ENCODE assay signal across 8 mouse cellular contexts in the genomic region with DNA sequence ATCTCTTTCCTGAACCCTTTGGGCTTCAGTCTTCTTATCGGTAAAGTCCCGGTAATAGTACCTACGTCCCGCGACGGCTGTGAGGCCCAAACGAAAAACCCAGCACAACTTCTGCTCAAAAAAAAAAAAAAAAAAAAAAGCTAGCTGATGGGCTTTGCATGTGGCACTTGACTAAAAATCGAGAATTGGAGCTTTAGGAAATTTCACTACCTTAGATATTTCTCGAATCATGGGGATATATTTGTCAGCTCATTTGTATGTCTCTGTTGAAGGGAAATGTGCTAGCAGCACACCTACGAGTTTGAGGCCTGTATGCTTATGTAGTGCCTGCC. TPM values are rescaled to one million over a fixed set of nuclear protein-coding genes. Genes with fewer than 3 reads are reported as not detected.
DNase-seq lines count a peak whose midpoint lies in the region; ATAC-seq and TF ChIP-seq lines count a peak whose summit lies in the region.

No protein-coding gene starts in this region.

- H3K4me1 ChIP-seq in kidney, embryonic 14.5 days (ENCODE audit: control insufficient read depth, insufficient read depth, low read length): peaks cover 11% of the 10 kb centered on the region
- H3K4me1 ChIP-seq in bone marrow macrophage, adult 2 months (ENCODE audit: control insufficient read depth, insufficient read depth, low read length): peaks cover 14% of the 10 kb centered on the region
- peaks cover 20% of the 10 kb centered on the region for H3K4me1 ChIP-seq in hindbrain, embryonic 13.5 days (replicated peaks)
- peaks cover 17% of the 10 kb centered on the region for H3K4me1 ChIP-seq in midbrain, embryonic 15.5 days

- H3K9ac ChIP-seq in kidney, embryonic 14.5 days (ENCODE audit: low read depth, low read length): peak overlapping the region; percentile 75
- peak overlapping the region; percentile 96 for H3K9ac ChIP-seq in hindbrain, embryonic 13.5 days
- H3K9ac ChIP-seq in midbrain, embryonic 15.5 days: peak overlapping the region; percentile 86

- H3K9me3 ChIP-seq in kidney, embryonic 14.5 days (ENCODE audit: control insufficient read depth, low read length): no peaks in the 10 kb centered on the region
- H3K9me3 ChIP-seq in hindbrain, embryonic 13.5 days: no peaks in the 10 kb centered on the region
- H3K9me3 ChIP-seq in midbrain, embryonic 15.5 days: no peaks in the 10 kb centered on the region

- DNase-seq in kidney, adult 11 months: no peak
- DNase-seq in adrenal gland, postnatal 36 days: no peak
- no peak for DNase-seq in layer of hippocampus, adult 9-11 months
- DNase-seq in kidney, postnatal 14 days: no peak

- H3K27ac ChIP-seq in kidney, embryonic 14.5 days (ENCODE audit: low read depth, low read length): no peak overlapping the region
- H3K27ac ChIP-seq in bone marrow macrophage, adult 2 months (ENCODE audit: insufficient read depth, low read depth, low read length): no peak overlapping the region
- H3K27ac ChIP-seq in hindbrain, embryonic 13.5 days: peak overlapping the region; percentile 84; the same call in 1 of the 2 replicates
- peak overlapping the region; percentile 81; the same call in 1 of the 2 replicates for H3K27ac ChIP-seq in midbrain, embryonic 15.5 days

- ATAC-seq in kidney, embryonic 14.5 days (ENCODE audit: low FRiP score, low TSS enrichment): no peak
- ATAC-seq in hindbrain, embryonic 13.5 days (ENCODE audit: low FRiP score): no peak
- ATAC-seq in midbrain, embryonic 15.5 days (replicated peaks): no peak

- H3K4me3 ChIP-seq in kidney, embryonic 14.5 days (ENCODE audit: low read length): peak overlapping the region; percentile 95
- H3K4me3 ChIP-seq in bone marrow macrophage, adult 2 months (ENCODE audit: insufficient read depth, low read length): peak overlapping the region; percentile 100
- H3K4me3 ChIP-seq in hindbrain, embryonic 13.5 days: peak overlapping the region; percentile 97
- peak overlapping the region; percentile 99 for H3K4me3 ChIP-seq in midbrain, embryonic 15.5 days

- no peaks in the 10 kb centered on the region for H3K27me3 ChIP-seq in kidney, embryonic 14.5 days (ENCODE audit: control insufficient read depth, insufficient read depth, low read length)
- H3K27me3 ChIP-seq in hindbrain, embryonic 13.5 days: no peaks in the 10 kb centered on the region
- no peaks in the 10 kb centered on the region for H3K27me3 ChIP-seq in midbrain, embryonic 15.5 days (replicated peaks)

- H3K4me2 ChIP-seq in kidney, embryonic 14.5 days (replicated peaks; ENCODE audit: low read depth, low read length): peak overlapping the region; percentile 67
- peak overlapping the region; percentile 82 for H3K4me2 ChIP-seq in hindbrain, embryonic 13.5 days
- H3K4me2 ChIP-seq in midbrain, embryonic 15.5 days: peak overlapping the region; percentile 71

- peaks cover 13% of the 10 kb centered on the region; the same call in 1 of the 2 replicates for H3K36me3 ChIP-seq in kidney, embryonic 14.5 days (ENCODE audit: control insufficient read depth, insufficient read depth, low read length)
- H3K36me3 ChIP-seq in hindbrain, embryonic 13.5 days: no peaks in the 10 kb centered on the region
- H3K36me3 ChIP-seq in midbrain, embryonic 15.5 days (replicated peaks): no peaks in the 10 kb centered on the region

- 0% methylated on average over 10 of the region's 10 CpGs for WGBS in kidney, embryonic 14.5 days
- 1% methylated on average over 10 of the region's 10 CpGs for WGBS in hindbrain, embryonic 13.5 days
- under 1% methylated on average over 10 of the region's 10 CpGs for WGBS in midbrain, embryonic 15.5 days

- TF ChIP-seq CTCF in bone marrow macrophage, adult 2 months (IDR thresholded peaks at IDR 0.05; ENCODE audit: low read depth, low read length): no peak

- no peak for TF ChIP-seq POLR2A in bone marrow macrophage, adult 2 months (IDR thresholded peaks at IDR 0.05; ENCODE audit: borderline replicate concordance, low read depth, low read length)

RNA-seq across cellular contexts. Expression of a gene that starts 0.9 kb away (rescaled TPM):
- 274 and 341 TPM in 2 replicates for polyA plus RNA-seq in kidney, embryonic 14.5 days (2014; fragmentation: Nextera tagmentation; extraction: Ambion mirVana)
- 176 and 183 TPM in 2 replicates for polyA plus RNA-seq in bone marrow macrophage, adult 2 months (2012; ENCODE audit: insufficient read depth, insufficient read length, missing spikeins)
- polyA plus RNA-seq in hindbrain, embryonic 13.5 days (2015; fragmentation: Nextera tagmentation; extraction: Ambion mirVana): 247 and 248 TPM in 2 replicates
- 190 and 192 TPM in 2 replicates for polyA plus RNA-seq in midbrain, embryonic 15.5 days (2015; fragmentation: Nextera tagmentation; extraction: Ambion mirVana)
- total RNA-seq in adrenal gland, postnatal 36 days (2021): 100 to 1,000 TPM; 298 to 309 TPM

RNA-seq across cellular contexts. Expression of a gene that starts 32.5 kb away (rescaled TPM):
- polyA plus RNA-seq in kidney, embryonic 14.5 days (2014; fragmentation: Nextera tagmentation; extraction: Ambion mirVana): 11.2 and 23.5 TPM in 2 replicates
- 230 and 234 TPM in 2 replicates for polyA plus RNA-seq in bone marrow macrophage, adult 2 months (2012; ENCODE audit: insufficient read depth, insufficient read length, missing spikeins)
- 30.0 and 32.6 TPM in 2 replicates for polyA plus RNA-seq in hindbrain, embryonic 13.5 days (2015; fragmentation: Nextera tagmentation; extraction: Ambion mirVana)
- 36.2 and 37.0 TPM in 2 replicates for polyA plus RNA-seq in midbrain, embryonic 15.5 days (2015; fragmentation: Nextera tagmentation; extraction: Ambion mirVana)
- 10 to 100 TPM; 49.7 to 51.3 TPM for total RNA-seq in adrenal gland, postnatal 36 days (2021)

Comparison
In these comparisons a context has a peak if more than half of its experiments do, and no peak if none do; other contexts are left out.
1. H3K27ac ChIP-seq: peak in hindbrain, embryonic 13.5 days (single experiment) and midbrain, embryonic 15.5 days (single experiment); none in kidney, embryonic 14.5 days (single experiment) and bone marrow macrophage, adult 2 months (single experiment).
2. Peak in every context shown above with its lines, with median percentiles within 50 percentile points of each other: H3K4me2 ChIP-seq, H3K4me3 ChIP-seq and H3K9ac ChIP-seq.